Mouse (Mus musculus): ENCODE data around the gene Ech1. TPM values are rescaled to one million over a fixed set of nuclear protein-coding genes. Genes with fewer than 3 reads are reported as not detected.

Ech1 gene
- polyA plus RNA-seq, 1 experiment: 132 TPM

DNA sequence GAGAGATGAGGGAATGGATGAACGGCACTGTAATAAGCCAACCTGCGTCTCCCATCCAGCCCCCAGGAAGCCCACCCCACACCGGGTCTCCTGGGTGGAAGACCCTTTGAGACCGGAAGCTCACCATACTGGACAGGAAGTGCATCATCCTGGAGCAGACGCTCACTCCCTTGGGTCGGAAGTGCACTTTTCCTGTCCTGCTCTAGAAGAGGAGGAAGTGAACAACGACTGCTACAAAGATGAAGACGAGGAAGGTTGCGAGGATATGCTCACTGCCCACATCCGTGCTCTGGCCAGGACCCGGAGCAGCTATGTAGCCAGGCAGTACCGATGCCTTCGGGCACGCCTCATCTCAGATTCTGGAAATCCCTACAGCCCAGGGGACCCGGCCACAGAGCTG is 29.2 kb upstream of the Ech1 start:
- Histone ChIP-seq H3ac (ENCODE audit: control insufficient read depth, insufficient read length) (no peak overlapping the region), H3K36me3 (ENCODE audit: control insufficient read depth, insufficient read depth) (no peaks in the 10 kb centered on the region), H3K4me3 (no peak overlapping the region), H3K27me3 (ENCODE audit: control insufficient read depth, insufficient read depth, insufficient read length) (no peaks in the 10 kb centered on the region), H3K79me2 (ENCODE audit: control insufficient read depth, insufficient read depth) (no peaks in the 10 kb centered on the region), H3K4me2 (ENCODE audit: low read depth) (no peak overlapping the region)
- TF ChIP-seq TCF12 (IDR thresholded peaks at IDR 0.05; ENCODE audit: insufficient read depth, poor library complexity, severe bottlenecking) (no peak), POLR2AphosphoS2 (IDR thresholded peaks at IDR 0.05; ENCODE audit: insufficient read length, low read depth) (no peak), TCF3 (IDR thresholded peaks at IDR 0.05; ENCODE audit: insufficient read length, low read depth) (no peak), E2F4 (IDR thresholded peaks at IDR 0.05; ENCODE audit: insufficient read depth) (no peak), USF1 (IDR thresholded peaks at IDR 0.05; ENCODE audit: low read depth) (no peak), MYOD1 (IDR thresholded peaks at IDR 0.05; ENCODE audit: control insufficient read depth in 1 of 3, insufficient read length in 2 of 3, low read depth in 2 of 3) (no peak), POLR2A (IDR thresholded peaks at IDR 0.05; ENCODE audit: insufficient read length, low read depth) (no peak), CEBPB (IDR thresholded peaks at IDR 0.05; ENCODE audit: insufficient read depth, poor library complexity, severe bottlenecking) (no peak), MAX (IDR thresholded peaks at IDR 0.05; ENCODE audit: low read depth) (no peak), MYOG (IDR thresholded peaks at IDR 0.05; ENCODE audit: control insufficient read depth in 1 of 3, insufficient read depth in 1 of 3, insufficient read length in 2 of 3, low read depth in 2 of 3) (no peak), SRF (IDR thresholded peaks at IDR 0.05; ENCODE audit: control insufficient read depth, insufficient read length, low read depth) (no peak), REST (IDR thresholded peaks at IDR 0.05; ENCODE audit: insufficient read depth, insufficient read length) (no peak)

DNA sequence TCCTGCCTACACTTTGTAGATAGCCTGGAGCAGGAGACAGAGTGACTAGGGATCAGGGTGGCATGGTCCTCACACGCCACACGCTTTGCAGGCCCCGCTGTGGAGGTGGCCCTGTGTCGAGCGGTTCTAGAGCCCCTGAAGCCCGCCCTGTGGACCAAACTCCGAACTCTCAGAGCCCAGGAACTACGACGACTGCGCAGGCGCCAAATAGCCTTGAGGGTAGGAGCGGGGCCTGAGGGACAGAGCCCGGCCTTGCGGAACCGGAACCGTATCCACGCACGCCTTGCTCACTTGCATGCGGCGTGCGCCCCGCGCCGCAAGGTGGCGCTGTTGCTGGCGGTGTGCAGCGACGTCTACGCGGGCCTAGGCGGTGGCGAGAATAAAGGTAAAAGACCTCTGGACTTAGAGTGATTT is 28.4 kb upstream of the Ech1 start:
- no peaks in the 10 kb centered on the region for H3K36me3 ChIP-seq (ENCODE audit: control insufficient read depth, insufficient read depth)
- peak; percentile 17 for TF ChIP-seq POLR2A (IDR thresholded peaks at IDR 0.05; ENCODE audit: insufficient read length, low read depth)
- TF ChIP-seq MYOD1 (IDR thresholded peaks at IDR 0.05; ENCODE audit: control insufficient read depth in 1 of 3, insufficient read length in 2 of 3, low read depth in 2 of 3): peak in 1 of 3 experiments; percentile 8
- no peak for TF ChIP-seq SRF (IDR thresholded peaks at IDR 0.05; ENCODE audit: control insufficient read depth, insufficient read length, low read depth)
- no peak overlapping the region for H3K4me2 ChIP-seq (ENCODE audit: low read depth)
- no peak overlapping the region for H3K4me3 ChIP-seq
- H3ac ChIP-seq (ENCODE audit: control insufficient read depth, insufficient read length): no peak overlapping the region
- H3K79me2 ChIP-seq (ENCODE audit: control insufficient read depth, insufficient read depth): no peaks in the 10 kb centered on the region
- H3K27me3 ChIP-seq (ENCODE audit: control insufficient read depth, insufficient read depth, insufficient read length): no peaks in the 10 kb centered on the region

DNA sequence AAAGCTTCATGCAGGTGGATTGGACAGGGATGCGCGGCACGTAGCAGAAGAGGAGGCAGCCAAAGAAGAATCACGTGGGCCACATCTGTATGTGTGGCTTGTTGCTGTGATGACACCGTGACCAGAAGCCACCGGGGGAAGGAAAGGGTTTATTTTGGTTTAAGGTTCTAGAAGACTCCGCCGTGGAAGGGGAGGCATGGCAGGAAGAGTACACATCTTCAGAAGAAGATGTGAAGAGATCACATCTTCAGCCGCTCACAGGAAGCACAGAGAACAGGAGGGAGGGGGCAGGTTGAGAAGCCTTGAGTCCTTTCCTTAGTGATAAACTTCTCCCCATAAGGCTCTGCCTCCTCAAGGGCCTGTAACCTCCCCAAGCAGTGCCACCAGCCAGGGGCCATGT is 25.0 kb upstream of the Ech1 start:
- H3K79me2 ChIP-seq (ENCODE audit: control insufficient read depth, insufficient read depth): no peaks in the 10 kb centered on the region
- H3ac ChIP-seq (ENCODE audit: control insufficient read depth, insufficient read length): no peak overlapping the region
- no peaks in the 10 kb centered on the region for H3K27me3 ChIP-seq (ENCODE audit: control insufficient read depth, insufficient read depth, insufficient read length)
- H3K4me2 ChIP-seq (ENCODE audit: low read depth): no peak overlapping the region
- no peak for TF ChIP-seq POLR2A (IDR thresholded peaks at IDR 0.05; ENCODE audit: insufficient read length, low read depth)
- TF ChIP-seq POLR2AphosphoS2 (IDR thresholded peaks at IDR 0.05; ENCODE audit: insufficient read length, low read depth): no peak
- TF ChIP-seq MYOG (IDR thresholded peaks at IDR 0.05; ENCODE audit: control insufficient read depth in 1 of 3, insufficient read depth in 1 of 3, insufficient read length in 2 of 3, low read depth in 2 of 3): no peak
- TF ChIP-seq MAX (IDR thresholded peaks at IDR 0.05; ENCODE audit: low read depth): no peak
- no peak for TF ChIP-seq MYOD1 (IDR thresholded peaks at IDR 0.05; ENCODE audit: control insufficient read depth in 1 of 3, insufficient read length in 2 of 3, low read depth in 2 of 3)
- TF ChIP-seq SRF (IDR thresholded peaks at IDR 0.05; ENCODE audit: control insufficient read depth, insufficient read length, low read depth): no peak
- no peak for TF ChIP-seq TCF12 (IDR thresholded peaks at IDR 0.05; ENCODE audit: insufficient read depth, poor library complexity, severe bottlenecking)
- no peaks in the 10 kb centered on the region for H3K36me3 ChIP-seq (ENCODE audit: control insufficient read depth, insufficient read depth)
- H3K4me3 ChIP-seq: no peak overlapping the region

- no peak overlapping the region for H3K4me2 ChIP-seq (ENCODE audit: low read depth)
These were observed 23.6 kb upstream of the Ech1 start for GRCm38 (mm10) chr7:28801451-28801850.

More at GRCm38 (mm10) chr7:28801451-28801850, 23.6 kb upstream of the Ech1 start:
- Histone ChIP-seq H3ac (ENCODE audit: control insufficient read depth, insufficient read length) (no peak overlapping the region), H3K27me3 (ENCODE audit: control insufficient read depth, insufficient read depth, insufficient read length) (no peaks in the 10 kb centered on the region), H3K4me3 (no peak overlapping the region), H3K36me3 (ENCODE audit: control insufficient read depth, insufficient read depth) (no peaks in the 10 kb centered on the region), H3K79me2 (ENCODE audit: control insufficient read depth, insufficient read depth) (no peaks in the 10 kb centered on the region)
- TF ChIP-seq TCF12 (IDR thresholded peaks at IDR 0.05; ENCODE audit: insufficient read depth, poor library complexity, severe bottlenecking): no peak
- TF ChIP-seq TCF3 (IDR thresholded peaks at IDR 0.05; ENCODE audit: insufficient read length, low read depth): no peak
- TF ChIP-seq MYOD1 (IDR thresholded peaks at IDR 0.05; ENCODE audit: control insufficient read depth in 1 of 3, insufficient read length in 2 of 3, low read depth in 2 of 3): no peak
- no peak for TF ChIP-seq MYOG (IDR thresholded peaks at IDR 0.05; ENCODE audit: control insufficient read depth in 1 of 3, insufficient read depth in 1 of 3, insufficient read length in 2 of 3, low read depth in 2 of 3)
- no peak for TF ChIP-seq SRF (IDR thresholded peaks at IDR 0.05; ENCODE audit: control insufficient read depth, insufficient read length, low read depth)
- no peak for TF ChIP-seq CEBPB (IDR thresholded peaks at IDR 0.05; ENCODE audit: insufficient read depth, poor library complexity, severe bottlenecking)
- TF ChIP-seq USF1 (IDR thresholded peaks at IDR 0.05; ENCODE audit: low read depth): no peak
- TF ChIP-seq MAX (IDR thresholded peaks at IDR 0.05; ENCODE audit: low read depth): no peak
- no peak for TF ChIP-seq E2F4 (IDR thresholded peaks at IDR 0.05; ENCODE audit: insufficient read depth)
- TF ChIP-seq REST (IDR thresholded peaks at IDR 0.05; ENCODE audit: insufficient read depth, insufficient read length): no peak
- TF ChIP-seq POLR2AphosphoS2 (IDR thresholded peaks at IDR 0.05; ENCODE audit: insufficient read length, low read depth): no peak
- no peak for TF ChIP-seq POLR2A (IDR thresholded peaks at IDR 0.05; ENCODE audit: insufficient read length, low read depth)

Measured in myocyte (in vitro differentiated cells).